Mouse (Mus musculus) monocyte, adult 59 days (primary cell): ENCODE measurements around the gene Paxip1. TPM values are rescaled to one million over a fixed set of nuclear protein-coding genes. Genes with fewer than 3 reads are reported as not detected.

Experiments used
- total RNA-seq, 2 experiments: library from RNA; stranded (reverse); gene quantifications; one replicate each; pipeline ENCODE4 v1.2.4; 2023

The Paxip1 gene
- total RNA-seq = 10 to 100 TPM; 29.8 to 31.2 TPM

GRCm38 (mm10) chr5:27791303-27792172 is at the start of gene Paxip1:
Paxip1 (minus strand) TSS chr5:27791691.

Other genes starting within 250 kb of the Paxip1 start
- not detected for gene Htr5a, start 50.5 kb upstream of the Paxip1 start, total RNA-seq